Mouse (Mus musculus): Measurements from ENCODE around the gene Stx2. TPM values are rescaled to one million over a fixed set of nuclear protein-coding genes. Genes with fewer than 3 reads are reported as not detected.
A peak's percentile ranks its signal among the peaks of the same experiment; 100 is the strongest.
"Not testable (repeated sequence)": the region's sequence is repeated elsewhere in the genome, so short reads cannot be mapped to it uniquely, and the experiment has no call there.

Stx2 gene
- polyA plus RNA-seq, 1 experiment from 2014 or later, result 18.0 TPM

GRCm38 (mm10) chr5:129002571-129003011 lies 5.8 kb downstream of the Stx2 start:
- no peaks in the 10 kb centered on the region for H3K9me3 ChIP-seq (ENCODE audit: control insufficient read depth, low read length)
- ATAC-seq, result no peak
- H3K4me1 ChIP-seq (replicated peaks; ENCODE audit: control insufficient read depth, insufficient read depth, low read length), result peaks cover 7% of the 10 kb centered on the region
- no peaks in the 10 kb centered on the region for H3K36me3 ChIP-seq (ENCODE audit: control insufficient read depth, insufficient read depth)
- H3K4me3 ChIP-seq (replicated peaks; ENCODE audit: low read length), result no peak overlapping the region
- no peak overlapping the region for H3K4me2 ChIP-seq (ENCODE audit: low read length)
- 68% methylated on average over 14 of the region's 14 CpGs for WGBS
- H3K27me3 ChIP-seq (replicated peaks; ENCODE audit: control insufficient read depth, insufficient read depth, low read length), result no peaks in the 10 kb centered on the region
- no peak overlapping the region for H3K27ac ChIP-seq (ENCODE audit: low read length)
- H3K9ac ChIP-seq (replicated peaks; ENCODE audit: low read depth, low read length), result no peak overlapping the region

GRCm38 (mm10) chr5:129000706-129001468 lies 7.5 kb downstream of the Stx2 start:
- no peaks in the 10 kb centered on the region for H3K36me3 ChIP-seq (ENCODE audit: control insufficient read depth, insufficient read depth)
- no peaks in the 10 kb centered on the region; the same call in 1 of the 2 replicates for H3K4me1 ChIP-seq (replicated peaks; ENCODE audit: control insufficient read depth, insufficient read depth, low read length)
- H3K4me2 ChIP-seq (ENCODE audit: low read length), result no peak overlapping the region
- WGBS, result 55% methylated on average over 8 of the region's 8 CpGs
- no peaks in the 10 kb centered on the region for H3K9me3 ChIP-seq (ENCODE audit: control insufficient read depth, low read length)
- H3K4me3 ChIP-seq (replicated peaks; ENCODE audit: low read length), result no peak overlapping the region
- H3K27me3 ChIP-seq (replicated peaks; ENCODE audit: control insufficient read depth, insufficient read depth, low read length), result no peaks in the 10 kb centered on the region
- no peak overlapping the region for H3K27ac ChIP-seq (ENCODE audit: low read length)
- ATAC-seq, result no peak
- H3K9ac ChIP-seq (replicated peaks; ENCODE audit: low read depth, low read length), result no peak overlapping the region

GRCm38 (mm10) chr5:128987141-128987954 lies 21.0 kb downstream of the Stx2 start:
- H3K27me3 ChIP-seq (replicated peaks; ENCODE audit: control insufficient read depth, insufficient read depth, low read length), result no peaks in the 10 kb centered on the region
- 39% methylated on average over 19 of the region's 19 CpGs for WGBS
- peak; percentile 82 for ATAC-seq
- H3K4me3 ChIP-seq (replicated peaks; ENCODE audit: low read length), result no peak overlapping the region
- H3K4me2 ChIP-seq (ENCODE audit: low read length), result no peak overlapping the region
- H3K9me3 ChIP-seq (ENCODE audit: control insufficient read depth, low read length), result no peaks in the 10 kb centered on the region
- no peak overlapping the region for H3K9ac ChIP-seq (replicated peaks; ENCODE audit: low read depth, low read length)
- H3K36me3 ChIP-seq (ENCODE audit: control insufficient read depth, insufficient read depth), result peaks cover 12% of the 10 kb centered on the region
- H3K27ac ChIP-seq (ENCODE audit: low read length), result no peak overlapping the region
- H3K4me1 ChIP-seq (replicated peaks; ENCODE audit: control insufficient read depth, insufficient read depth, low read length), result peaks cover 14% of the 10 kb centered on the region

GRCm38 (mm10) chr5:128985946-128986345 lies 22.4 kb downstream of the Stx2 start:
- Histone ChIP-seq H3K9me3 (ENCODE audit: control insufficient read depth, low read length) (no peaks in the 10 kb centered on the region), H3K27ac (ENCODE audit: low read length) (no peak overlapping the region), H3K9ac (replicated peaks; ENCODE audit: low read depth, low read length) (no peak overlapping the region), H3K4me2 (ENCODE audit: low read length) (no peak overlapping the region), H3K4me1 (replicated peaks; ENCODE audit: control insufficient read depth, insufficient read depth, low read length) (peaks cover 14% of the 10 kb centered on the region), H3K4me3 (replicated peaks; ENCODE audit: low read length) (no peak overlapping the region), H3K27me3 (replicated peaks; ENCODE audit: control insufficient read depth, insufficient read depth, low read length) (peaks cover 3% of the 10 kb centered on the region; the same call in 1 of the 2 replicates), H3K36me3 (ENCODE audit: control insufficient read depth, insufficient read depth) (peaks cover 5% of the 10 kb centered on the region)
- no peak for ATAC-seq
- WGBS, result 85% methylated on average over 13 of the region's 13 CpGs

- Histone ChIP-seq H3K4me2 (ENCODE audit: low read length) (no peak overlapping the region), H3K4me1 (replicated peaks; ENCODE audit: control insufficient read depth, insufficient read depth, low read length) (peaks cover 14% of the 10 kb centered on the region), H3K9ac (replicated peaks; ENCODE audit: low read depth, low read length) (no peak overlapping the region), H3K4me3 (replicated peaks; ENCODE audit: low read length) (no peak overlapping the region), H3K27me3 (replicated peaks; ENCODE audit: control insufficient read depth, insufficient read depth, low read length) (peaks cover 3% of the 10 kb centered on the region; the same call in 1 of the 2 replicates), H3K36me3 (ENCODE audit: control insufficient read depth, insufficient read depth) (peaks cover 5% of the 10 kb centered on the region), H3K27ac (ENCODE audit: low read length) (no peak overlapping the region), H3K9me3 (ENCODE audit: control insufficient read depth, low read length) (no peaks in the 10 kb centered on the region)
- no peak for ATAC-seq
- 87% methylated on average over 6 of the region's 6 CpGs for WGBS
Observed at GRCm38 (mm10) chr5:128984536-128984935, 23.8 kb downstream of the Stx2 start.

GRCm38 (mm10) chr5:128981607-128982006 lies 26.8 kb downstream of the Stx2 start:
- no peak overlapping the region for H3K9ac ChIP-seq (replicated peaks; ENCODE audit: low read depth, low read length)
- peak; percentile 64 for ATAC-seq
- no peaks in the 10 kb centered on the region; the same call in none of the 2 replicates for H3K4me1 ChIP-seq (replicated peaks; ENCODE audit: control insufficient read depth, insufficient read depth, low read length)
- no peaks in the 10 kb centered on the region for H3K9me3 ChIP-seq (ENCODE audit: control insufficient read depth, low read length)
- H3K4me2 ChIP-seq (ENCODE audit: low read length), result no peak overlapping the region
- no peak overlapping the region for H3K4me3 ChIP-seq (replicated peaks; ENCODE audit: low read length)
- H3K36me3 ChIP-seq (ENCODE audit: control insufficient read depth, insufficient read depth), result peaks cover 5% of the 10 kb centered on the region
- H3K27me3 ChIP-seq (replicated peaks; ENCODE audit: control insufficient read depth, insufficient read depth, low read length), result peaks cover 3% of the 10 kb centered on the region; the same call in 1 of the 2 replicates
- WGBS, result 24% methylated on average over 12 of the region's 12 CpGs
- no peak overlapping the region for H3K27ac ChIP-seq (ENCODE audit: low read length)

- no peak overlapping the region for H3K4me2 ChIP-seq (ENCODE audit: low read length)
- H3K9me3 ChIP-seq (ENCODE audit: control insufficient read depth, low read length), result no peaks in the 10 kb centered on the region
- ATAC-seq, result no peak
- 74% methylated on average over 7 of the region's 7 CpGs for whole genome bisulfite sequencing
- H3K9ac ChIP-seq (replicated peaks; ENCODE audit: low read depth, low read length), result no peak overlapping the region
- H3K27me3 ChIP-seq (replicated peaks; ENCODE audit: control insufficient read depth, insufficient read depth, low read length), result peaks cover 3% of the 10 kb centered on the region; the same call in 1 of the 2 replicates
- no peak overlapping the region for H3K27ac ChIP-seq (ENCODE audit: low read length)
- peaks cover 2% of the 10 kb centered on the region; the same call in 1 of the 2 replicates for H3K36me3 ChIP-seq (ENCODE audit: control insufficient read depth, insufficient read depth)
- H3K4me1 ChIP-seq (replicated peaks; ENCODE audit: control insufficient read depth, insufficient read depth, low read length), result no peaks in the 10 kb centered on the region; the same call in 1 of the 2 replicates
- H3K4me3 ChIP-seq (replicated peaks; ENCODE audit: low read length), result no peak overlapping the region
Observed at GRCm38 (mm10) chr5:128980857-128981256, 27.5 kb downstream of the Stx2 start.

- Histone ChIP-seq H3K9ac (replicated peaks; ENCODE audit: low read depth, low read length) (no peak overlapping the region), H3K4me1 (replicated peaks; ENCODE audit: control insufficient read depth, insufficient read depth, low read length) (no peaks in the 10 kb centered on the region; the same call in 1 of the 2 replicates), H3K4me2 (ENCODE audit: low read length) (no peak overlapping the region), H3K27ac (ENCODE audit: low read length) (no peak overlapping the region), H3K9me3 (ENCODE audit: control insufficient read depth, low read length) (no peaks in the 10 kb centered on the region), H3K27me3 (replicated peaks; ENCODE audit: control insufficient read depth, insufficient read depth, low read length) (peaks cover 3% of the 10 kb centered on the region; the same call in 1 of the 2 replicates), H3K36me3 (ENCODE audit: control insufficient read depth, insufficient read depth) (no peaks in the 10 kb centered on the region), H3K4me3 (replicated peaks; ENCODE audit: low read length) (no peak overlapping the region)
- 100% methylated on average over 7 of the region's 7 CpGs for WGBS
- ATAC-seq, result no peak
Observed at GRCm38 (mm10) chr5:128978957-128979356, 29.4 kb downstream of the Stx2 start.

GRCm38 (mm10) chr5:128977466-128977865 lies 30.9 kb downstream of the Stx2 start:
- not testable (repeated sequence) for H3K27me3 ChIP-seq (replicated peaks; ENCODE audit: control insufficient read depth, insufficient read depth, low read length); H3K36me3 ChIP-seq (ENCODE audit: control insufficient read depth, insufficient read depth); H3K4me1 ChIP-seq (replicated peaks; ENCODE audit: control insufficient read depth, insufficient read depth, low read length); H3K4me2 ChIP-seq (ENCODE audit: low read length); H3K27ac ChIP-seq (ENCODE audit: low read length); H3K9ac ChIP-seq (replicated peaks; ENCODE audit: low read depth, low read length); H3K9me3 ChIP-seq (ENCODE audit: control insufficient read depth, low read length); H3K4me3 ChIP-seq (replicated peaks; ENCODE audit: low read length); ATAC-seq
- WGBS, result 100% methylated on average over 1 of the region's 1 CpGs
